Mouse (Mus musculus): ENCODE data around the gene Steap4. TPM values are rescaled to one million over a fixed set of nuclear protein-coding genes. Genes with fewer than 3 reads are reported as not detected.
"Not testable (repeated sequence)": the region's sequence is repeated elsewhere in the genome, so short reads cannot be mapped to it uniquely, and the experiment has no call there.

The Steap4 gene
- polyA plus RNA-seq, 1 experiment from 2014 or later = 0.49 TPM

- no peaks in the 10 kb centered on the region for H3K27me3 ChIP-seq (ENCODE audit: insufficient read depth, poor library complexity, severe bottlenecking)
- no peak overlapping the region for H3K27ac ChIP-seq
- H3K9me3 ChIP-seq = no peaks in the 10 kb centered on the region
- no peak for DNase-seq (ENCODE audit: low spot score)
- H3K4me3 ChIP-seq = no peak overlapping the region
- no peaks in the 10 kb centered on the region for H3K36me3 ChIP-seq
- H3K4me1 ChIP-seq = peaks cover 6% of the 10 kb centered on the region; the same call in 1 of the 2 replicates
- 92% methylated on average over 4 of the region's 4 CpGs for WGBS
Observed at GRCm38 (mm10) chr5:7958061-7958460, 2.2 kb upstream of the Steap4 start.

GRCm38 (mm10) chr5:7959286-7959685, 971 bp upstream of the Steap4 start:
- peaks cover 6% of the 10 kb centered on the region; the same call in 1 of the 2 replicates for H3K4me1 ChIP-seq
- no peaks in the 10 kb centered on the region for H3K27me3 ChIP-seq (ENCODE audit: insufficient read depth, poor library complexity, severe bottlenecking)
- H3K36me3 ChIP-seq = no peaks in the 10 kb centered on the region
- no peaks in the 10 kb centered on the region for H3K9me3 ChIP-seq
- WGBS = 86% methylated on average over 6 of the region's 6 CpGs
- H3K4me3 ChIP-seq = no peak overlapping the region
- no peak overlapping the region for H3K27ac ChIP-seq
- no peak for DNase-seq (ENCODE audit: low spot score)

- Histone ChIP-seq H3K36me3 (no peaks in the 10 kb centered on the region), H3K27me3 (ENCODE audit: insufficient read depth, poor library complexity, severe bottlenecking) (no peaks in the 10 kb centered on the region), H3K4me3 (no peak overlapping the region), H3K4me1 (peaks cover 6% of the 10 kb centered on the region; the same call in 1 of the 2 replicates), H3K27ac (no peak overlapping the region), H3K9me3 (no peaks in the 10 kb centered on the region)
- 85% methylated on average over 7 of the region's 7 CpGs for WGBS
- DNase-seq (ENCODE audit: low spot score) = no peak
Observed at GRCm38 (mm10) chr5:7961113-7961512, 856 bp downstream of the Steap4 start.

DNA sequence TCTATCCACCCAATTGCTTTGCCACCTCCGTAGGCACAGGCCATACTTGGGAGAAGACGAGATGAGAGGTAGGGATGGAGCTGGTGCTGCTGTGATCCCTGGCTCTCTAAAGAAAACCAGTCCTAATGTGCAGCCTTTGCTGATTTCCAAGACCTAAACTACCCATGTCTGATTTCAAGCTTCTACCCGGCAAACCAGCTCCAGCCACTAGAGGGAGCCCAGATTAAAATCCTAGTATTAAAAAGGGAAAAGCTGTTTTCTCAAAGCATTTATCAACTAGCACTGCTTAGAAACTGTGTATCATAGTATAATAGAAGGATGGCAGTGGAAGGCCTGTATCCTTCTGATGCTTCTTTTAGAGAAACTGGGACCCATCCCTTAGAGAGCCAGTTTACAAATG, 5.0 kb downstream of the Steap4 start:
- H3K9me3 ChIP-seq = no peaks in the 10 kb centered on the region
- no peak for DNase-seq (ENCODE audit: low spot score)
- no peak overlapping the region for H3K4me3 ChIP-seq
- WGBS = 34% methylated on average over 3 of the region's 3 CpGs
- H3K4me1 ChIP-seq = peaks cover 2% of the 10 kb centered on the region; the same call in 1 of the 2 replicates
- no peak overlapping the region for H3K27ac ChIP-seq
- H3K27me3 ChIP-seq (ENCODE audit: insufficient read depth, poor library complexity, severe bottlenecking) = no peaks in the 10 kb centered on the region
- no peaks in the 10 kb centered on the region for H3K36me3 ChIP-seq

GRCm38 (mm10) chr5:7968152-7968551, 7.9 kb downstream of the Steap4 start:
- Histone ChIP-seq H3K27ac (no peak overlapping the region), H3K27me3 (ENCODE audit: insufficient read depth, poor library complexity, severe bottlenecking) (no peaks in the 10 kb centered on the region), H3K4me3 (no peak overlapping the region), H3K4me1 (peaks cover 5% of the 10 kb centered on the region; the same call in 1 of the 2 replicates), H3K9me3 (no peaks in the 10 kb centered on the region), H3K36me3 (no peaks in the 10 kb centered on the region)
- WGBS = 81% methylated on average over 5 of the region's 5 CpGs
- DNase-seq (ENCODE audit: low spot score) = no peak

- Histone ChIP-seq H3K27ac (no peak overlapping the region), H3K4me3 (no peak overlapping the region), H3K27me3 (ENCODE audit: insufficient read depth, poor library complexity, severe bottlenecking) (no peaks in the 10 kb centered on the region), H3K9me3 (no peaks in the 10 kb centered on the region), H3K36me3 (no peaks in the 10 kb centered on the region), H3K4me1 (peaks cover 5% of the 10 kb centered on the region; the same call in 1 of the 2 replicates)
- WGBS = 82% methylated on average over 2 of the region's 2 CpGs
- DNase-seq (ENCODE audit: low spot score) = no peak
Observed at GRCm38 (mm10) chr5:7972266-7972665, 12.0 kb downstream of the Steap4 start.

DNA sequence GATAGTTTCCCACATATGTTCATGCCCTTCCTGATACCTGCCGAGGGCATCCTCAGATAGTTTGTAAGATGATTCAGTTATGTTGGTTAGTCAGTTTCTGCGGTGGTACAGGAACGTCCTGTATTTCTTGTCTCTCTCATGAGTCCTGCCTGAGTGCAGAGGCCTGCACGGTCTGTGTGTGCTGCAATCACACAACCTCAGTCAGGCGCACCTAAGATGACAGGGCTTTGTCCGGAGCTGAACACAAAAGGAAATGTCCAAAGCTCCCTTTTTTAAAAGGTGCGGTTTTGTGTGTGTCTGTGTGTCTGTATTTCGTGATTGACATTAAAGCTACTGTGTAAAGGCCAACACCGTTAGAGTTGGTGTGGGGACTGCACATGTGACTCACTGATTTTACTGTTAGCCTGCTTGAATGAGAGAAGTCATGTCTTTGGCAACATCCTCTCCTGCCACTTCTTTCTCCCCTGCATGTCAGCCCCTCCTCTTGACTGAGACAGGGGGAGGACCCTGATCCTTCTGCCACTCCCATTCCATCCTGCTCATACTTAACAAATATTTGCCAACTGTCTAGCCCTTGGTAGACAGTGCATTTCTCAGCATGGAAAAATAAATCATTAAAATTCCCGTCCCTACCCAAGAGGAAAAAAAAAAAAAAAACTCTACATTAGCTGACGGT, 14.4 kb downstream of the Steap4 start:
- DNase-seq (ENCODE audit: low spot score) = no peak
- Histone ChIP-seq H3K27me3 (ENCODE audit: insufficient read depth, poor library complexity, severe bottlenecking) (no peaks in the 10 kb centered on the region), H3K4me3 (no peak overlapping the region), H3K36me3 (no peaks in the 10 kb centered on the region), H3K4me1 (peaks cover 5% of the 10 kb centered on the region; the same call in 1 of the 2 replicates), H3K9me3 (no peaks in the 10 kb centered on the region), H3K27ac (no peak overlapping the region)
- WGBS = 83% methylated on average over 11 of the region's 11 CpGs

DNA sequence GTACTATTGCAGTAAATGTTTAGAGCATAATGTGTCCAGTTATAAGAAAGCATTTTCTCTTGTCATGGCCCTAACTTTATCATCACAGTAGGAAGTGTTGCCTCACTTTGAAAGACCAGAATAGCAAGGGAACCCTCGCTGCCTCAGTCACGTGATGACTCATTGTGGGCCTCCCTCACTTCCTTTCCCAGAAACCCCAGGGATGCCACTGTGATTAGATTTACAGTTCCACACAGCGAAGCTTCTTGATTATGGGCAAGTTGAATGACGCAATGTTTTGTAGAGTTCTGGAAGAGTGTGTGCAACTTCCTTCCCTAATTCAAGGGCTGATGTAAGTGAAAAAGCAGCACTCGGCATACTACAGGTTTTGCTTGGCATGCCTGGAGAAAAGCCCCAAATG, 20.3 kb downstream of the Steap4 start:
- Histone ChIP-seq H3K4me1 (no peaks in the 10 kb centered on the region), H3K27me3 (ENCODE audit: insufficient read depth, poor library complexity, severe bottlenecking) (no peaks in the 10 kb centered on the region), H3K4me3 (no peak overlapping the region), H3K27ac (no peak overlapping the region), H3K36me3 (no peaks in the 10 kb centered on the region), H3K9me3 (no peaks in the 10 kb centered on the region)
- 62% methylated on average over 5 of the region's 5 CpGs for WGBS
- no peak for DNase-seq (ENCODE audit: low spot score)

DNA sequence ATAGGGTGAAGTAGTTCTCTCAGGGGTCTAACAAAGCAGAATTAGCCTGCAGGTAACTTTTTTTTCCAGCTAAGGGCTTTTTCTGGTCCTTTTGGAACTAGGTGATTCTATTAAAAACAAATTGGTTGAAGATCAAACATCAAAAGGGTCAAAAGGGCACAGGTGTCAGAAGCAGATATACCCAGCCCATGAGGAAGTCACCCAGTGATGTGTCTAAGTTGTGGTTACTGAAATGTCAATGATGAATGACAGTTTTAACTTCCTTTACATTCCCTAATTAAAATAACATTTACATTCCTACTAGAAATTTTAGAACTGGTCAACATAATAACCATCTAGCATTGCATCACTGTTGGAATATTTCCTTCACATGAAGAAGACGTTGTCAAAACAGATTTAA, 27.7 kb downstream of the Steap4 start:
- WGBS = 81% methylated on average over 1 of the region's 1 CpGs
- no peak overlapping the region for H3K4me3 ChIP-seq
- H3K27me3 ChIP-seq (ENCODE audit: insufficient read depth, poor library complexity, severe bottlenecking) = no peaks in the 10 kb centered on the region
- no peak for DNase-seq (ENCODE audit: low spot score)
- H3K27ac ChIP-seq = no peak overlapping the region
- H3K36me3 ChIP-seq = no peaks in the 10 kb centered on the region
- no peaks in the 10 kb centered on the region for H3K4me1 ChIP-seq
- no peaks in the 10 kb centered on the region for H3K9me3 ChIP-seq

GRCm38 (mm10) chr5:7988415-7988814, 28.2 kb downstream of the Steap4 start:
- no peaks in the 10 kb centered on the region for H3K27me3 ChIP-seq (ENCODE audit: insufficient read depth, poor library complexity, severe bottlenecking)
- no peaks in the 10 kb centered on the region for H3K4me1 ChIP-seq
- H3K9me3 ChIP-seq = no peaks in the 10 kb centered on the region
- no peak overlapping the region for H3K27ac ChIP-seq
- DNase-seq (ENCODE audit: low spot score) = no peak
- no peak overlapping the region for H3K4me3 ChIP-seq
- WGBS = 80% methylated on average over 4 of the region's 4 CpGs
- H3K36me3 ChIP-seq = no peaks in the 10 kb centered on the region

DNA sequence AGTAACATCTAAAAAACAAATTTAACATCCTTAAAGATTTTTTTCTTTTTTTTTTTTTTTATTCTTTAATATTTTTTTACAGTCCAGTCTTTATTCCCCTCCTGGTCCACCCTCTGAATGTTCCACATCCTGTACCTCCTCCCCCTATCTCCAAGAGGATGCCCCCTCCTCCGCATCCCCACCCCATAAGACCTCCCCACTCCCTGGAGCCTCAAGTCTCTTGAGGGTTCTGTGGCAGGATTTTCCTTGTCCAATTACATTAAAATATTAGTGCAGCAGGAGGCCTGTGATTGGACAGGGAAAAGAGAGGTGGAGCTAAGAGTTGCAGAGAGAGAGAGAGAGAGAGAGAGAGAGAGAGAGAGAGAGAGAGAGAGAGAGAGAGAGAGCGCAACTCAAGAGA, 31.4 kb downstream of the Steap4 start:
- not testable (repeated sequence) for H3K27me3 ChIP-seq (ENCODE audit: insufficient read depth, poor library complexity, severe bottlenecking); H3K4me3 ChIP-seq; H3K4me1 ChIP-seq; H3K9me3 ChIP-seq; DNase-seq (ENCODE audit: low spot score); H3K36me3 ChIP-seq; H3K27ac ChIP-seq
- 88% methylated on average over 2 of the region's 2 CpGs for WGBS

- no peak for DNase-seq (ENCODE audit: low spot score)
- Histone ChIP-seq H3K4me1 (no peaks in the 10 kb centered on the region), H3K9me3 (no peaks in the 10 kb centered on the region), H3K36me3 (no peaks in the 10 kb centered on the region), H3K27ac (no peak overlapping the region), H3K4me3 (no peak overlapping the region), H3K27me3 (ENCODE audit: insufficient read depth, poor library complexity, severe bottlenecking) (no peaks in the 10 kb centered on the region)
- WGBS = 56% methylated on average over 5 of the region's 5 CpGs
Observed at GRCm38 (mm10) chr5:7993766-7994165, 33.5 kb downstream of the Steap4 start.

DNA sequence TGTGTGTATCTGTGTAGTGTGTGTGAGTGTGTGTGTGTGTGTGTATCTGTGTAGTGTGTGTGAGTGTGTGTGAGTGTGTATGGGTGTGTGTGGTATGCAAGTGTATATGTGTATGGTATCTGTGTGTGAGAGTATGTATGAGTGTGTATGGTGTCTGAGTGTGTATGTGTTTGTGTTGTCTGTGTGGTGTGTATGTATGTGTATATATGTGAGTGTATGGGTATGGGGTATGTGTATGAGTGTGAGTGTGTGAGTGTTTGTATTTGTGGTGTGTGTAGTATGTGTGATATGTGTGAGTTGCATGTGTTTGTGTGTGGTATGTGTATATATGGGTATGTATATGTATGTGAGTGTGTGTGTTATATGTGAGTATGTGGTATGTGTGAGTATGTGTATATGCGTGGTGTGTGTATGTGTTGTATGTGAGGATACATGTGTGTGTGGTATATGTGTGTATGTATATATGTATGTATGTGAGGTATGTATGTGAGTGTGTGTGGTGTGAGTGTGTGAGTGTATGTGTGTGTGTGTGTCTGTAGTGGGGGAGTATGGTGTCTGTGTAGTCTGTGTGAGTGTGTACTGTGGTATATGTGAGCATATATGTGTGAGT, 35.1 kb downstream of the Steap4 start:
- H3K36me3 ChIP-seq = no peaks in the 10 kb centered on the region
- no peaks in the 10 kb centered on the region for H3K4me1 ChIP-seq
- no peak for DNase-seq (ENCODE audit: low spot score)
- no peak overlapping the region for H3K4me3 ChIP-seq
- H3K27me3 ChIP-seq (ENCODE audit: insufficient read depth, poor library complexity, severe bottlenecking) = no peaks in the 10 kb centered on the region
- no peak overlapping the region for H3K27ac ChIP-seq
- H3K9me3 ChIP-seq = no peaks in the 10 kb centered on the region
- 95% methylated on average over 1 of the region's 1 CpGs for WGBS

Measured in heart, embryonic 10.5 days (tissue).